Mouse (Mus musculus) neutrophil, adult 5-6 weeks (primary cell): ENCODE results near the gene Ptn. TPM values are rescaled to one million over a fixed set of nuclear protein-coding genes. Genes with fewer than 3 reads are reported as not detected.
"Not testable (repeated sequence)": the region's sequence is repeated elsewhere in the genome, so short reads cannot be mapped to it uniquely, and the experiment has no call there.

Experiments
- ATAC-seq: fragments of 151-379, 151-347 bp; 2 replicates; pipeline ENCODE4 v1.8.0; 2017; ENCODE audit warnings: mild to moderate bottlenecking, moderate TSS enrichment; ENCODE audit not compliant: insufficient number of reproducible peaks, poor library complexity, low FRiP score, severe bottlenecking; ENCODE audit errors: extremely low read depth
- total RNA-seq: library from RNA; stranded (forward); fragments of 200-1000 nt; gene quantifications from 2 replicates; pipeline ENCODE4 v1.2.3, GENCODE M21; 2017

Gene Ptn
- total RNA-seq, 1 experiment from 2014 or later = not detected

DNA sequence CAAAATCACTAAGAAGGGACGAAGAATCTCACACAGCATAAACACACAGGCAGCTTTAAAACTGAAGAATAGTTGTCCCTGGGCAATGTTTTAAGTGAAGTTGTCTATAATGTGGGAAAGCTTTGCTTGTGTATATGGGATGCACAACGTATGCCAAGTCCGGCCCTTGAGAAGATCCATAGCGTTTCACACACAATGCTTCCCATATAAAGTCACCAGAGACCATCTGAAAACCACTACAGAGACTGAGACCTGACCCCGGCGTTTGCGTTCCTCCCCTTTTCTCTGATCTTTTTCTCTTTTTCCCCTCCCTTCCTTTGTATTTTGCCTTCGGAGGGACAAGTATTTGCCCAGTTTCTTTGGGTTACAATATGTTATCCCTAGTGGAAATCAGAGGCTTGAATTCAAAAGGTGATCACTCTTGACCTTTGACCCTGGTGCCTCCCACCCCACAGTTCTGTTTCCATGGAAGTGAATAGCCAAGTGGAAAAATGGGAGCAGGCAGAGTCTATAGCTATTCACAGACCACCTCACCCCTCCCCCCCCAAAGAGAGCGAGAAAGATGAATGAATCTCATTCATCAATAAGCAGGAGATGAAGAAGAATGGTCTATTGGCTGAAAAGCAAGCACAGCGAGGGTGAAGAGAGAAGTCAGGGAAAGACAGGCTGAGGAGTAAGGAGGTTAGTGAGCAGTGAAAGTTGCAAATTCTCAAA lies 34.2 kb downstream of the Ptn start:
- ATAC-seq = no peak

DNA sequence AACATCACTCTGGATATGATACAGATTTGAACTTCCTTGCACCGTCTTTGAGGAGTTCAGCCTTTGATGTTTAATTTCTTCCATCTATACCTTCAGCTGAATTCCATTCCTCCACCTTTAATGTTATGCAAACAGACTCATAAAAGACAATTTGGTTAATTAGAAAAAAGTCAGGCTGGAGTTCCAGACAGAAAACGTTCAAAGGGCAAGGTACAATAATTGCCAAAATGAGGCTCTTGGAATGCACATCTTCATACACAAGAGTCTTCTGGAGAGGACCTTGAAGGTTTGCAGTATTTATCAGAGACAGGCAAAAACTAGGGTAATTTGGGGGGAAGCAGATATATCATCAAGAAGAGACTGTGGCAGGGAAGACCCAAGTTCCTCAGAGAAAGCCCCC lies 37.5 kb downstream of the Ptn start:
- no peak for ATAC-seq

GRCm38 (mm10) chr6:36769012-36769411 lies 41.0 kb downstream of the Ptn start:
- ATAC-seq = no peak

- no peak for ATAC-seq
Measured at GRCm38 (mm10) chr6:36766941-36767340, 43.1 kb downstream of the Ptn start.

DNA sequence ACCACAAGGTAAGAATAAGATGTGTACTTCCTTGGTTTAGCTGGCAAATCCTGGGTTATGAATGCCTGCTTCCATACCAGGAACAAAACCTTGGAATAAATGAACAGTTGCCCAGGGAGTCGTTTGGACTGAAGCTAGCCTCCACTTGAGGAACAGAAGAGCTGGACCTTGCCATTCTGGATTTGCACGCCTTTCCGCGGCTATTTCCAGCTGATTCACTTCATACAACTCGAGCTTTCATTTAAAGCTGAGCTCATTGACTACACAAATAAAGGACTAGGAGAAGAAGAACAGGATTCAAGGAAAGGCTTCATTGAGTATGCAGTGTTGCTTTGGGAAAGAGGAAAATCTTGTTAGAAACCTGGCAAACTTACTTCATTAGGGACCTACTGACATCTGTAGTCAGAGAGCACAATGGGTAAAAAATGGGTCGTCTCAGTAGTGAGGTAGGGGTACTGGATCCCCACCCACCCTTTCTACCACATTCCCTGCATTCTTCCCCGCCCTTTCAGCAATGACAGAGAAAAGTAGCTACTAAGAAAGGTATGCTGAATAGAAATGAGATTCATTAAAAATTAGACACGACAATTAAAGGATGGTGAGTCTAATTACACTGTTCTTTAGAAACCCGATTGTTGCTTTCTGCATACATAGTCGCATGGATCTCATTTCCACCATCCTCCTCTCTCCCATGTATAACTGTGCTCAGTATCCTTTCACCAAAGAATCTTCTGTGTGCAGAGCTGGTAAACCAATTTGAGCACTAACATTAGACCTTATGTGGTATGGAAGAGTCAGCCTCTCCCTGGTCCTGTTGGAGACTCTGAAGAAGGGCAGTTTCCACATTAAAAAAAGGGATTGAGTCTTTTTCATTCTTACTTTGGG lies 54.8 kb downstream of the Ptn start:
- no peak for ATAC-seq

- no peak for ATAC-seq
Measured at GRCm38 (mm10) chr6:36752887-36753286, 57.1 kb downstream of the Ptn start.

DNA sequence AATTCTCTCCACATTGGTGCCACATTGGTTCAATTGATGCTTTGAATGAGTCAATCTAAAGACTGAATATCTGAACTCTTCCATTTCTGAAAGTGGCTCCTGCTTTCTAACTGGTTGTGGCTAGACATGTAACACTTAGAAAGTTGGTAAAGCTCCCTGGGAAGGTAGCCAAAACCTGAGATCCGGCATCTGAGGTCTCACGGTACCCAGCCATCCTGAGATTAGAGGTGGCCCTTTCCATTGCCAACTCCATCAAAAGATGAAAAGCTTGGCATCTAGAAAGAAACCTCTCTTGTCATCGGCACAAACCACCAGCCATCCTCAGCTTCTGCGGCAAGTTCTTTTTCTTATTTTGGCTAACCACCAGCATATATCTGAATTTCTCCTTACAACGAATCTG lies 70.2 kb downstream of the Ptn start:
- no peak for ATAC-seq

- no peak for ATAC-seq
Measured at GRCm38 (mm10) chr6:36736763-36737162, 73.3 kb downstream of the Ptn start.

DNA sequence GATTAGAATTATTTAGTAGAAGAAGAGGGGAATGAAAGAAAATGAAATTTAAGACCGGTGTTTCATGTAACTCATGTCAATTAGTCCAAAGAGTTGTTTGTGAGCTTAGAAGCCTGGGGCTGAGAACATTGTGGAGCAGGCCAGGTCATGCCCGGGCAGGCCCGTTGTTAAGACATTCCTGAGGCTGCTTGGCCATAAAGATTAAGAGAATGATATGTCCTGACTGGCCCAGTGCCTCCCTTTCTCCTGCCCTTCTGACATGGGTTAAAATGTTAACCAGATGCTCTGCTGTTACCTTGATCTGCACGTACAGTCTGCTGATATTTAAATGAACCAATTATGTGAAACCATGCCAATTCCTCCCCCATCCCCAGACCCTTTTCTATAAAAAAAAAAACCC lies 74.4 kb downstream of the Ptn start:
- not testable (repeated sequence) for ATAC-seq

GRCm38 (mm10) chr6:36729811-36730210 lies 80.2 kb downstream of the Ptn start:
- ATAC-seq = not testable (repeated sequence)

GRCm38 (mm10) chr6:36728079-36728478 lies 81.9 kb downstream of the Ptn start:
- no peak for ATAC-seq

DNA sequence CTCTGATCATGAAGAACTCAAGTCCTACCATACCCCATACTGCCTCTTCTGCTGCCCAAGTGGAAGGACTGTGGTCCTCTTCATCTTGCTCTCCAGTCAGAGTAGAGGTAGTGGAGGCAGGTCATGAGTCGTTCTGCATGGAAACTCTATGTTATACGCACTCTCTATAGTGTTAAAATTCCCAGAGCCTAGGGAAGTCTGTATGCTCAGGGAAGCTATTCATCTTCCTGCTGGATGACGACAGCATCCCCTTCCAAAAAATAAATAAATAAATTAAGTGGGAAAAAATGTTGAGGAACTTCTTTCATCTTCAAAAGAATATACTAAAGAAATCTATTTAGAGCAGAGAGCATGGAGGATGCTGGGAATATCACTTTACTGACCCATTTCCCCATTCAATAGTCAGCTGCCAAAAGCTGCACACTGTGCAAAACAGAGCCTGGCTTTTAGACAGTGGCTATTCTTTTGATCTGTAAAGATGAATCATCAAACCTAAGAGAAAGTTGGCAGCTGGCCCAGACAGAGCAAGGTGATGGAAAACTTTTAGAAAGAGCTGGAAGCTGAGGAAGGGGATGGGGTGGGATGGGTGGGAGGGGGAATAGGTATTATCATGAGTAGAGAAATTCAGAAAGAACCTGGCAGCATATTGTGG lies 84.4 kb downstream of the Ptn start:
- no peak for ATAC-seq

- no peak for ATAC-seq
Measured at GRCm38 (mm10) chr6:36722769-36723549, 87.1 kb downstream of the Ptn start.

- ATAC-seq = no peak
Measured at GRCm38 (mm10) chr6:36713329-36713728, 96.7 kb downstream of the Ptn start.

DNA sequence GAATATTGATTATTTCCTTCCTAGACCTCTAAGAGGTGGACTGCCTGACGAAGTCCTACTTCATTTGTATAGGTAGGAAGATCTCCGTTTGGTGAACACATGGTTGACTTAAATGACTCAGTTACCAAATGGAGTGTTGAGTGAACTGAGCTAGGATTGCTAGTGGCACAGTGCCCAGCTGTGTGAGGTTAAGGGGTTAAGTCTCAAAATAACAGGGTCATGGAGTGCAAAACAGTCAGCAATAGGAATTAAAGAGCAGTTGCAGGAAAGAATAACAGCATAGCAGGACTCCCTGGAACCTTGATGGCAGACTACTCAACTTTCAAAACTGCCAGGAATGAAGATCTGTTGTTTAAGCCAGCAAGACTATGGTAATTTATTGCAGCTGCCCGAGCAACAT lies 114.5 kb downstream of the Ptn start:
- ATAC-seq = no peak

DNA sequence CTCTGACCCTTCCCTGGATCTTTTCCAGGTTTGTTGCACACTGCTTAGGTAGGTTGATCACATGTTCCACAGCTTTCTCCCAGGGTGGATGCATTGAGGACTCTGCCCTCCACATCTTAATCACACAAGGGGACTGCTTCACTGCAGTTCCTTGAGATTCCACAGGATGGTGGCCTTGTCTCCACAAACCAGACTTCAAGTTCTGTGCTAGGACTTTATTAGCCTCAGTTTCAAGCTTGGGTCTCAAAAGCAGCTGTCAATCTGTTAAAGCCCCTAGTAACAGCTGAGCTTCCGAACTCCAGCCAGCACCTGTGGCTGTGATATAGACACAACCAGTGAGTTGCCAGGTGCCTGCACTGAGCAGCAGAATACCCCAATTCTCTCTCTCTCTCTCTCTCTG lies 118.5 kb downstream of the Ptn start:
- no peak for ATAC-seq

- no peak for ATAC-seq
Measured at GRCm38 (mm10) chr6:36690941-36691340, 119.1 kb downstream of the Ptn start.

DNA sequence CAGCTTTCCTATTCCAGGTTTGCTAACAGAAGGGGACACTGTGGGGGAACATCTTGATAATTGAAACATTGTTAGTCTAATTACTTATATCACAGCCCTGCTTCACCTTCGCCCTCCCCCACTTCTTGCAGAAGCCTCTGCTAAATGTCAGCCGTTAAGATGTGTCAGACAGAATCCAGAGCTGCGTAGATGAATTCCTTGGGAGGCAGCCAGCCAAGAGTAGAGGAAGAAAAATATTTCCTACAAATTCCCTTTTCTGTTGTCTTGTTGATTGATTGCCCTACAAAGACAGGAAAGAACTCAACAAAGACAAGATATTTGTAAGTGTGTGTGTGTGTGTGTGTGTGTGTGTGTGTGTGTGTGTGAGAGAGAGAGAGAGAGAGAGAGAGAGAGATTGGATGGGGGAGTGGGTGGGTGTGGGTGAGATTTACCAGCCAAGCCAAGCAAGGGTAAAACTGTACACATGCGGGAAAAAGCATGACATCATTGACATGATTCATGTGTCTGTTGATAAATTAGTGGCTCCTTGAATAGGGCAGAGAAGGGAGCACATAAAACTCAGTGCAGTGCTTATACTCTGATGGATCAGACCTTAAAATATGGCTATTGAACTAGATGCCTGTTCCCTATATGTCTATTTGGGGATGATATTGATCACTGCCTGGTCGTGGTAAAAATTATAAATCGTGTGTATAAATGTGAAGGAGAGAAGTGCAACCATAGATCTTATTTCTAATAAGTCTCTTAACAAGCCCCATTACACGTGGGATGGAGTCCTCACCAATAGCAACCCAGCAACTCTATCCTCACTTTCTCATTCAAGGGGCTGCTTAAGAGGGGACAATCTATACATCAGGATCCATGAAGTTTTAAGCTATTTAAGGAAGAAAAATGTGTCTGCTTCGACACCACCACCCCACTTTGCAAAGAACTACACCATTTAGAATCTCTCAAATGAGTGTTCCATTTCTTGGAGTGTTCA lies 133.0 kb downstream of the Ptn start:
- ATAC-seq = no peak
